Comparison of ENCODE assay signal across 21 mouse cellular contexts in genomic region chr7:75683410-75683809, GRCm38 (mm10).
A peak's percentile ranks its signal among the peaks of the same experiment; 100 is the strongest.
DNase-seq lines count a peak whose midpoint lies in the region; ATAC-seq and TF ChIP-seq lines count a peak whose summit lies in the region.
"Had no signal": no experiment of that assay in that cellular context is flagged by ENCODE, and none has a peak within 500 bp of the region (broad histone marks: within the 10 kb centered on the region; RNA-seq: fewer than 3 reads in every experiment).

No protein-coding gene starts in this region.

- H3K27ac ChIP-seq in forebrain, embryonic 11.5 days (ENCODE audit: low read depth, low read length) = no peak overlapping the region
- H3K27ac ChIP-seq in forebrain, embryonic 13.5 days = no peak overlapping the region
- peak overlapping the region; percentile 4 for H3K27ac ChIP-seq in embryonic facial prominence, embryonic 14.5 days (replicated peaks; ENCODE audit: low read depth, low read length)
- H3K27ac ChIP-seq in limb, embryonic 13.5 days = peak overlapping the region; percentile 63; the same call in 1 of the 2 replicates
- H3K27ac ChIP-seq: forebrain, embryonic 15.5 days; heart, embryonic 15.5 days; kidney, postnatal 0 days; liver, embryonic 14.5 days; lung, embryonic 15.5 days had no signal

- no peak overlapping the region for H3K9ac ChIP-seq in forebrain, embryonic 11.5 days (ENCODE audit: low read length)
- no peak overlapping the region for H3K9ac ChIP-seq in forebrain, embryonic 13.5 days
- H3K9ac ChIP-seq in embryonic facial prominence, embryonic 14.5 days (ENCODE audit: low read depth, low read length) = no peak overlapping the region
- H3K9ac ChIP-seq in limb, embryonic 13.5 days = no peak overlapping the region
- H3K9ac ChIP-seq: forebrain, embryonic 15.5 days; heart, embryonic 15.5 days; liver, embryonic 14.5 days; lung, embryonic 15.5 days had no signal

- in situ Hi-C loops in Patski (cut with MboI; ENCODE audit: low pct_unique_long_range_greater_than_20kb) = no loop called here

- CTCF ChIA-PET in Patski (lab: Charles Lee) = interaction anchor here (0.9 to 1.7 kb wide), 3 partner anchors 8 to 44 kb away, joined by 3 to 7 read pairs (median 3); no protein-coding TSS in a partner anchor

- no peak; the same call in 1 of the 2 replicates for ATAC-seq in forebrain, embryonic 11.5 days (replicated peaks; ENCODE audit: low FRiP score)
- ATAC-seq in forebrain, embryonic 13.5 days = no peak
- peak; percentile 62 for ATAC-seq in Patski
- no peak for ATAC-seq in embryonic facial prominence, embryonic 14.5 days (ENCODE audit: low read depth)
- no peak for ATAC-seq in limb, embryonic 13.5 days (ENCODE audit: low FRiP score, low read depth)
- ATAC-seq: forebrain, embryonic 15.5 days had no signal

- H3K9me3 ChIP-seq in forebrain, embryonic 11.5 days (ENCODE audit: control insufficient read depth, low read length) = no peaks in the 10 kb centered on the region
- no peaks in the 10 kb centered on the region for H3K9me3 ChIP-seq in forebrain, embryonic 13.5 days (replicated peaks)
- H3K9me3 ChIP-seq in embryonic facial prominence, embryonic 14.5 days (ENCODE audit: control insufficient read depth, low read length) = no peaks in the 10 kb centered on the region
- no peaks in the 10 kb centered on the region for H3K9me3 ChIP-seq in limb, embryonic 13.5 days
- H3K9me3 ChIP-seq: forebrain, embryonic 15.5 days; heart, embryonic 15.5 days; lung, embryonic 15.5 days had no signal

- H3K36me3 ChIP-seq in forebrain, embryonic 11.5 days (ENCODE audit: control insufficient read depth, insufficient read depth, low read length) = no peaks in the 10 kb centered on the region
- H3K36me3 ChIP-seq in forebrain, embryonic 13.5 days (ENCODE audit: poor library complexity, severe bottlenecking) = peaks cover 4% of the 10 kb centered on the region; the same call in 1 of the 2 replicates
- peaks cover 22% of the 10 kb centered on the region for H3K36me3 ChIP-seq in embryonic facial prominence, embryonic 14.5 days (ENCODE audit: control insufficient read depth, insufficient read depth, low read length)
- H3K36me3 ChIP-seq in limb, embryonic 13.5 days = peaks cover 16% of the 10 kb centered on the region
- H3K36me3 ChIP-seq: forebrain, embryonic 15.5 days had no signal

- no peak overlapping the region for H3K4me3 ChIP-seq in forebrain, embryonic 11.5 days (ENCODE audit: low read depth, low read length)
- H3K4me3 ChIP-seq in forebrain, embryonic 13.5 days = no peak overlapping the region
- H3K4me3 ChIP-seq in embryonic facial prominence, embryonic 14.5 days (ENCODE audit: low read depth, low read length) = no peak overlapping the region
- H3K4me3 ChIP-seq in limb, embryonic 13.5 days = no peak overlapping the region
- H3K4me3 ChIP-seq: erythroblast, embryonic 14.5 days; forebrain, embryonic 15.5 days; heart, embryonic 15.5 days; lung, embryonic 15.5 days had no signal

- no peak overlapping the region for H3K4me2 ChIP-seq in forebrain, embryonic 11.5 days (ENCODE audit: low read depth, low read length, severe bottlenecking)
- no peak overlapping the region for H3K4me2 ChIP-seq in forebrain, embryonic 13.5 days
- H3K4me2 ChIP-seq in embryonic facial prominence, embryonic 14.5 days (ENCODE audit: low read depth, low read length) = no peak overlapping the region
- H3K4me2 ChIP-seq in limb, embryonic 13.5 days (replicated peaks) = no peak overlapping the region
- H3K4me2 ChIP-seq: forebrain, embryonic 15.5 days; heart, embryonic 15.5 days; lung, embryonic 15.5 days had no signal

- 0 out of 2 replicates have a peak, but pooled peaks cover 5% of the 10 kb centered on the region for H3K4me1 ChIP-seq in forebrain, embryonic 11.5 days (replicated peaks; ENCODE audit: control insufficient read depth, insufficient read depth, low read length)
- peaks cover 6% of the 10 kb centered on the region for H3K4me1 ChIP-seq in forebrain, embryonic 13.5 days
- H3K4me1 ChIP-seq in embryonic facial prominence, embryonic 14.5 days (ENCODE audit: control insufficient read depth, insufficient read depth, low read length) = peaks cover 4% of the 10 kb centered on the region; the same call in 1 of the 2 replicates
- H3K4me1 ChIP-seq in limb, embryonic 13.5 days = peaks cover 18% of the 10 kb centered on the region
- H3K4me1 ChIP-seq: forebrain, embryonic 15.5 days; lung, embryonic 15.5 days had no signal

- WGBS in forebrain, embryonic 11.5 days = 58% methylated on average over 6 of the region's 6 CpGs
- WGBS in forebrain, embryonic 13.5 days = 40% methylated on average over 6 of the region's 6 CpGs
- 65% methylated on average over 6 of the region's 6 CpGs for WGBS in embryonic facial prominence, embryonic 14.5 days
- WGBS in limb, embryonic 13.5 days = 39% methylated on average over 6 of the region's 6 CpGs

- H3K27me3 ChIP-seq in forebrain, embryonic 11.5 days (ENCODE audit: control insufficient read depth, insufficient read depth, low read length) = no peaks in the 10 kb centered on the region
- no peaks in the 10 kb centered on the region for H3K27me3 ChIP-seq in forebrain, embryonic 13.5 days
- no peaks in the 10 kb centered on the region for H3K27me3 ChIP-seq in Patski
- H3K27me3 ChIP-seq in embryonic facial prominence, embryonic 14.5 days (replicated peaks; ENCODE audit: control insufficient read depth, insufficient read depth, low read length) = no peaks in the 10 kb centered on the region
- no peaks in the 10 kb centered on the region for H3K27me3 ChIP-seq in limb, embryonic 13.5 days
- H3K27me3 ChIP-seq: forebrain, embryonic 15.5 days; heart, embryonic 15.5 days; lung, embryonic 15.5 days had no signal

- TF ChIP-seq CTCF in Patski (IDR thresholded peaks at IDR 0.05) = no peak

- DNase-seq in forebrain, embryonic 11.5 days (ENCODE audit: low spot score) = peak; percentile 50
- DNase-seq in Patski (ENCODE audit: low read depth, low spot score) = peak; percentile 48
- peak; percentile 21 for DNase-seq in embryonic facial prominence, embryonic 14.5 days (ENCODE audit: low spot score)
- no peak for DNase-seq in urinary bladder, postnatal 4 days (ENCODE audit: low spot score in 2 of 2)
- DNase-seq in layer of hippocampus, postnatal 25 days (ENCODE audit: extremely low spot score in 1 of 2, low spot score in 1 of 2) = no peak
- no peak for DNase-seq in adrenal gland, postnatal 14 days
- DNase-seq: adrenal gland, adult 8-10 months; cerebellum, adult 11-12 months; cerebellum, postnatal 14 days; embryo, embryonic 11 days; kidney, adult 18-20 months; lung, postnatal 4 days; right cerebral cortex, adult 18-20 months had no signal

- POLR2A ChIA-PET in Patski (lab: Charles Lee) = no interaction called here

Comparison
In these comparisons a context has a peak if more than half of its experiments do, and no peak if none do; other contexts are left out.
1. DNase-seq: peak in forebrain, embryonic 11.5 days (single experiment), Patski (single experiment) and embryonic facial prominence, embryonic 14.5 days (single experiment); none in urinary bladder, postnatal 4 days (0 of 2), layer of hippocampus, postnatal 25 days (0 of 2) and adrenal gland, postnatal 14 days (single experiment).
2. H3K27ac ChIP-seq: peak in embryonic facial prominence, embryonic 14.5 days (single experiment) and limb, embryonic 13.5 days (single experiment); none in forebrain, embryonic 11.5 days (single experiment) and forebrain, embryonic 13.5 days (single experiment).